Mouse (Mus musculus) liver, adult 2 months (tissue): ENCODE data around the gene Btnl4. TPM values are rescaled to one million over a fixed set of nuclear protein-coding genes. Genes with fewer than 3 reads are reported as not detected.
"Not testable (repeated sequence)": the region's sequence is repeated elsewhere in the genome, so short reads cannot be mapped to it uniquely, and the experiment has no call there.

ENCODE experiments used
- DNase-seq: peaks from one replicate; pipeline ENCODE4 v3.0.0-alpha.2; 2011; ENCODE audit warnings: low read depth, low spot score; ENCODE audit errors: extremely low read depth
- H3K27ac ChIP-seq: fragments of 200-500 bp; replicated peaks from 2 replicates; pipeline ENCODE4 v1.5.1; 2012; ENCODE audit warnings: low read depth, mild to moderate bottlenecking, control low read depth, inconsistent platforms, low read length; ENCODE audit not compliant: insufficient read depth
- H3K27me3 ChIP-seq: fragments of 200-500 bp; 2 replicates; pipeline ENCODE4 v1.6.1; 2012; ENCODE audit warnings: mild to moderate bottlenecking, moderate library complexity, low read length, inconsistent platforms; ENCODE audit not compliant: control insufficient read depth, insufficient read depth
- H3K36me3 ChIP-seq: fragments of 200-500 bp; 2 replicates; pipeline ENCODE4 v1.6.1; 2012; ENCODE audit warnings: low read length, inconsistent platforms; ENCODE audit not compliant: control insufficient read depth, insufficient read depth
- H3K4me1 ChIP-seq: fragments of 200-500 bp; 2 replicates; pipeline ENCODE4 v1.6.1; 2011; ENCODE audit warnings: low read length; ENCODE audit not compliant: control insufficient read depth, insufficient read depth
- H3K4me3 ChIP-seq: fragments of 200-500 bp; 2 replicates; pipeline ENCODE4 v1.5.1; 2011; ENCODE audit warnings: low read depth, mild to moderate bottlenecking, control low read depth, low read length, moderate library complexity; ENCODE audit not compliant: insufficient read depth
- H3K79me2 ChIP-seq: fragments of 200-500 bp; 2 replicates; pipeline ENCODE4 v1.6.1; 2012; ENCODE audit warnings: inconsistent platforms, mild to moderate bottlenecking, low read length, moderate library complexity; ENCODE audit not compliant: control insufficient read depth, insufficient read depth
- H3K9ac ChIP-seq: fragments of 200-500 bp; 2 replicates; pipeline ENCODE4 v1.6.1; 2012; ENCODE audit warnings: low read depth, mild to moderate bottlenecking, control low read depth, inconsistent platforms, low read length
- CTCF ChIP-seq: fragments of 200-500 bp; IDR thresholded peaks from 2 replicates; pipeline ENCODE4 v1.5.1; 2011; ENCODE audit warnings: low read depth, low read length, control low read depth
- POLR2A ChIP-seq: fragments of 200-500 bp; IDR thresholded peaks from 2 replicates; pipeline ENCODE4 v1.6.1; 2011; ENCODE audit warnings: low read length, control low read depth; ENCODE audit not compliant: insufficient read depth; ENCODE audit errors: extremely low read depth
- WGBS: fragments of 180-500 bp; shearing (Covaris S2); methylation state at CpG from one replicate; pipeline ENCODE4 v1.1.7; 2018; 5-methylcytosine and 5-hydroxymethylcytosine counted together
- polyA plus RNA-seq: library from polyadenylated mRNA; depleted of rRNA; stranded (reverse); fragments of >200 nt; gene quantifications from 2 replicates; pipeline ENCODE4 v1.2.3, GENCODE M21; 2012
- total RNA-seq: library from RNA; depleted of rRNA; stranded (reverse); fragments of >200 nt; gene quantifications from 2 replicates; pipeline ENCODE4 v1.2.3, GENCODE M21; 2014

The Btnl4 gene
- total and polyA plus RNA-seq, 2 experiments, result 0.09 TPM; not detected in 1

DNA sequence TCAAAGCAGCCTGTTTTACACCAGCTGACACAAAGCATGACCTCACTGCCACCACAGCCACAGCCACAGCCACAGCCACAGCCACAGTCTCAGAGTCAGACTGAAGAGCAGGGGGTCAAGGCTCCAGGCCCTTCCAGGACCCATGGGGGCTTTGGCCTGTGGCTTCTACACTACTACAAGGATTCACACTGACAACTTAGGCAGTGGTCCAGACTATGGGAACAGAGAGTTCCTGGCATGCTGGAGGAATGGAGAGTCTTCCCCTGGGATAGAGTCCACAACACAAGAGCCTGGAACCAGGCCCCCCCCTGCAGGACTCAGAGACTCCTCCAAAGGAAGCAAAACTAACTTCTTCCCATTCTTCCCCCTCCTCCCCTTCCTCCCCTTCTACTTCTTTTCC lies 30.5 kb upstream of the Btnl4 start:
- H3K36me3 ChIP-seq, result no peaks in the 10 kb centered on the region
- H3K9ac ChIP-seq, result no peak overlapping the region
- no peak overlapping the region for H3K27ac ChIP-seq
- no peak overlapping the region for H3K4me3 ChIP-seq
- no peaks in the 10 kb centered on the region for H3K27me3 ChIP-seq
- H3K4me1 ChIP-seq, result no peaks in the 10 kb centered on the region
- DNase-seq, result no peak
- TF ChIP-seq CTCF, result no peak
- TF ChIP-seq POLR2A, result no peak
- H3K79me2 ChIP-seq, result no peaks in the 10 kb centered on the region

DNA sequence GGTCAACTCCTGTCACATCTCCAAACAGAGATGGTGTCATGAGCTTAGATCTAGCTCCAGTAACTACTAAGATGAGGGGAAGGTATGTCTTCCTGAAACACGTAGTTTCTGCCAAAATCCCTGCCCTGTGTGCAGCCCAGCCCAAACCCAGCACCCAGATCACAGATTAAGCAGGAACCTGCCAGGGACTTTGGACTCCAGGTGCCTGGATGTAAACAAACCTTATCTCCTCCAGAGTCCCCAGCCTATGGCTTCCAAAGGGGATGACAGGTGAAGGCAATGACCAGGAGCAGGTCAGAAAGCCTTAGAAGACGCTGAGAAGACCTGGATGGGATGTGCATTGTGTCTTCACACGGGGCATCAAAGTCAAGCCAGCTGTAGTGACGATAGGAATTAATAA lies 20.6 kb upstream of the Btnl4 start:
- not testable (repeated sequence) for H3K9ac ChIP-seq, H3K36me3 ChIP-seq, H3K4me1 ChIP-seq, H3K27ac ChIP-seq, H3K27me3 ChIP-seq, H3K79me2 ChIP-seq, H3K4me3 ChIP-seq
- WGBS, result 20% methylated on average over 3 of the region's 4 CpGs
- DNase-seq, result peak; percentile 13

DNA sequence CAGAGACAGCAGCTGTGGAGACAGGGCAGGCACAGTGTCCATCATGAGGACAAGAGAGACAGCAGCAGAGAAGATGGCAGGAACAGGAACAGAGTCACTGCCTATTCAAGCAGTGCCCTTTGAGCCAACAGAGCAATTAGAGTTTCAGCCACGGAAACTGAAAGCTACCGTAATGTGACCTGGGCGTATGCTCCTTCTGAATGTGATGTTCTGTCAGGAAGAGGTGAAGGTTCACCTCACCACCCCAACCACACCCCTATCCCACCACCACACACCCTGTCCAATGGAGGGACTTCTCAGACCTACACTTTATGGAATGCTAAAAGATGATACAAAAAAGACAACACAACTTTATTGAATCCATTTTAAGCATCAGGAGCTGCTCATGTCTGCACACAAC lies 20.2 kb upstream of the Btnl4 start:
- not testable (repeated sequence) for H3K27me3 ChIP-seq, H3K79me2 ChIP-seq, H3K36me3 ChIP-seq, H3K4me3 ChIP-seq, H3K4me1 ChIP-seq, DNase-seq, H3K27ac ChIP-seq, H3K9ac ChIP-seq
- WGBS, result 45% methylated on average over 3 of the region's 3 CpGs

DNA sequence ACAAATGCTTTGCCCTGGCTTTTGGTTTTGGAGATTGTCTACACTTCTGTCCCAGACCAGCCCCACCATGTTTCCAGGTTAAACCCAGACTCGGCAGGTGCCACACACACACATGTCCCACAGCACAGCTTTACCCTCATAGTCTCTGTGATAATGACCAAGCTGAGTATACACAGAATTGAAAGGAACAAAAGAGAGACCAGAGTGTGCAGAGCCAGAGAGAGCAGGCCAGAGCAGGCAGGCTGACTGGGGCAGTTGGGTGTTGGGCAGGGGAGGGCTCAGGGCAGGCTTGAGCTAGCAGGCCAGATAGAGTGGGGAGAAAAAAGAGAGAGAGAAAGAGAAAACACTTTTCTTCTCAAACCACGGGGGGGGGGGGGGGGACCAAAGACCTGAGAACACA lies 19.4 kb upstream of the Btnl4 start:
- TF ChIP-seq POLR2A (no peak), CTCF (no peak)
- 56% methylated on average over 2 of the region's 2 CpGs for whole genome bisulfite sequencing
- H3K36me3 ChIP-seq, result no peaks in the 10 kb centered on the region
- H3K27ac ChIP-seq, result no peak overlapping the region
- H3K27me3 ChIP-seq, result no peaks in the 10 kb centered on the region; the same call in 1 of the 2 replicates
- H3K79me2 ChIP-seq, result no peaks in the 10 kb centered on the region
- H3K4me3 ChIP-seq, result no peak overlapping the region
- H3K9ac ChIP-seq, result no peak overlapping the region
- no peaks in the 10 kb centered on the region for H3K4me1 ChIP-seq
- DNase-seq, result no peak

DNA sequence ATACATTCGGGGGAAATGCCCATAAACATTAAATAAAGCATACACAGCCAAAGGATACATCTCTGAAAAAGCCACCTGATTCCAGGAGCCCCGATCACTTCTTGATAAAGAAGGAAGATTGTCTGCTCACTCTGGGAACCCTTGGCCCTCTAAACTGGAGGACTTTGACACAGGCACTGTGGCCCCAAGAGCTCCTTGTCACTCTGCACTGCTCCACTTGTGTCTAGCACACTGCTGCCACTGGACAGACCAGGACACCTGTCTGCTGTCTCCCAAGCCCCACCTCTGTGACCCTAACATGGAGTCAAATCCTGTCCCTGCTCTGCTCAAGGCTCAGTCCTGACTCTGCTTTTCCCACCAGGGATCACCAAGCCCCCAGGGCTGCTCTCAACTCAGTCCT lies 18.0 kb upstream of the Btnl4 start:
- H3K36me3 ChIP-seq, result not testable (repeated sequence)
- WGBS, result 81% methylated on average over 2 of the region's 2 CpGs

DNA sequence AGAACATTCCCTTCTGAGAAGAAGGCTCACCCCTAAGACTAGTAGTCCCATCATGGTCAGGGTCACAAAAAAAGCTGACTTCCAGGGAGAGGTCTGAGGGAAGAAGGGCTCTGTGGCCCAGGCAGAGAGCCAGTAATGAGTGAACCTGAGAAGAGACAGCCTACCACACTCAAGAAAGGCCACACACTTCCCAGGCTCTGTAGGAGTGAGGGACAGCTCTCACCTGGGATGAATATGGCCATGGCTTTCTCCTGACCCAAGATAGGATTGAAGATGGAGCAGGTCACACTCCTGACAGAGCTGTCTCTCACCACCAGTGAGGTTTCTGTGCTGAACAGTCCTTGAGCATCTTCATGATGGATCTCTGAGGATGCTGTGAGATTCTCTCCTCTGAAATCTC lies 15.7 kb upstream of the Btnl4 start:
- H3K27me3 ChIP-seq, result no peaks in the 10 kb centered on the region; the same call in 1 of the 2 replicates
- no peak overlapping the region for H3K4me3 ChIP-seq
- DNase-seq, result no peak
- no peaks in the 10 kb centered on the region for H3K36me3 ChIP-seq
- H3K9ac ChIP-seq, result no peak overlapping the region
- TF ChIP-seq CTCF, result no peak
- no peak for TF ChIP-seq POLR2A
- H3K27ac ChIP-seq, result no peak overlapping the region
- no peaks in the 10 kb centered on the region for H3K79me2 ChIP-seq
- H3K4me1 ChIP-seq, result no peaks in the 10 kb centered on the region

More for the DNA sequence above, 18.0 kb upstream of the Btnl4 start:
- not testable (repeated sequence) for H3K79me2 ChIP-seq, H3K4me1 ChIP-seq, DNase-seq, H3K4me3 ChIP-seq, H3K27ac ChIP-seq, H3K27me3 ChIP-seq, H3K9ac ChIP-seq

DNA sequence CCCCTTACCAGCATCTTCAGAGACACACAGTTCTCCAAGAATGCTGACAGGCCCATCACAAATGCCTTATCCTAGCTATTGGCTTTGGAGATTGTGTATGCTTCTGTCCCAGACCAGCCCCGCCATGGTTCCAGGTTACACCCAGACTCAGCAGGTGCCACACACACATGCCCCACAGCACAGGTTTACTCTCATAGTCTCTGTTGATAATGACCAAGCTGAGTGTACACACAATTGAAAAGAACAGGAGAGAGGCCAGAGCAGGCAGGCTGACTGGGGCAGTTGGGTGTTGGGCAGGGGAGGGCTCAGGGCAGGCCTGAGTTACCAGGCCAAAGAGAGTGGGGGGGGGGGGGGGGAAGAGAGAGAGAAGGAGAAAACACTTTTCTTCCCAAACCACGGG lies 691 bp downstream of the Btnl4 start:
- Histone ChIP-seq H3K79me2 (no peaks in the 10 kb centered on the region), H3K27ac (no peak overlapping the region), H3K9ac (no peak overlapping the region), H3K27me3 (no peaks in the 10 kb centered on the region), H3K36me3 (no peaks in the 10 kb centered on the region), H3K4me3 (no peak overlapping the region), H3K4me1 (no peaks in the 10 kb centered on the region)
- 89% methylated on average over 1 of the region's 2 CpGs for WGBS
- TF ChIP-seq CTCF (no peak), POLR2A (no peak)
- DNase-seq, result no peak
